Comparison of ENCODE assay signal across 32 mouse cellular contexts in genomic region chr1:72036600-72036999, GRCm38 (mm10).
DNase-seq lines count a peak whose midpoint lies in the region; ATAC-seq and TF ChIP-seq lines count a peak whose summit lies in the region.
"Had no signal": no experiment of that assay in that cellular context is flagged by ENCODE, and none has a peak within 500 bp of the region (broad histone marks: within the 10 kb centered on the region; RNA-seq: fewer than 3 reads in every experiment).

No protein-coding gene starts in this region.

- no peaks in the 10 kb centered on the region for H3K36me3 ChIP-seq in liver, postnatal 0 days (replicated peaks; ENCODE audit: insufficient read depth, low read length)
- H3K36me3 ChIP-seq in liver, embryonic 15.5 days (replicated peaks), result no peaks in the 10 kb centered on the region
- H3K36me3 ChIP-seq: embryonic facial prominence, embryonic 10.5 days; embryonic facial prominence, embryonic 15.5 days; forebrain, embryonic 12.5 days; kidney, embryonic 15.5 days; limb, embryonic 12.5 days; midbrain, embryonic 12.5 days; neural tube, embryonic 12.5 days had no signal

- no peak for TF ChIP-seq EP300 in liver, postnatal 0 days (IDR thresholded peaks at IDR 0.05; ENCODE audit: low read depth)

- no peak overlapping the region for H3K9ac ChIP-seq in liver, postnatal 0 days (replicated peaks)
- no peak overlapping the region for H3K9ac ChIP-seq in liver, embryonic 15.5 days
- H3K9ac ChIP-seq: embryonic facial prominence, embryonic 15.5 days; forebrain, embryonic 12.5 days; forebrain, postnatal 0 days; kidney, embryonic 15.5 days; limb, embryonic 12.5 days; midbrain, embryonic 12.5 days; neural tube, embryonic 12.5 days had no signal

- H3K4me2 ChIP-seq in liver, postnatal 0 days (ENCODE audit: low read depth, low read length), result no peak overlapping the region
- no peak overlapping the region for H3K4me2 ChIP-seq in liver, embryonic 15.5 days
- H3K4me2 ChIP-seq: embryonic facial prominence, embryonic 15.5 days; forebrain, embryonic 12.5 days; kidney, embryonic 15.5 days; limb, embryonic 12.5 days; midbrain, embryonic 12.5 days; neural tube, embryonic 12.5 days had no signal

- peak; percentile 44 for DNase-seq in liver
- DNase-seq in liver, postnatal 0 days, result no peak
- DNase-seq in lung, postnatal 4 days, result no peak
- no peak for DNase-seq in embryo, embryonic 10 days (ENCODE audit: low spot score)
- no peak for DNase-seq in gastrocnemius, postnatal 25 days
- DNase-seq: cerebellum, adult 11-12 months; cerebellum, adult 9-11 months; forebrain, postnatal 0 days; gastrocnemius, postnatal 10 days; heart, postnatal 14 days; kidney, adult 18-20 months; kidney, postnatal 25 days; lung, adult 18-20 months; right cerebral cortex, postnatal 4 days; thymus, adult 18-20 months; thymus, postnatal 36 days had no signal

- H3K9me3 ChIP-seq in liver, postnatal 0 days (ENCODE audit: low read length), result no peaks in the 10 kb centered on the region
- no peaks in the 10 kb centered on the region for H3K9me3 ChIP-seq in liver, embryonic 15.5 days (replicated peaks)
- H3K9me3 ChIP-seq: embryonic facial prominence, embryonic 10.5 days; embryonic facial prominence, embryonic 15.5 days; forebrain, embryonic 12.5 days; kidney, embryonic 15.5 days; limb, embryonic 12.5 days; midbrain, embryonic 12.5 days; neural tube, embryonic 12.5 days had no signal

- no peak overlapping the region for H3K4me3 ChIP-seq in liver, postnatal 0 days (ENCODE audit: low read depth, low read length)
- H3K4me3 ChIP-seq in liver, embryonic 15.5 days (replicated peaks), result no peak overlapping the region
- H3K4me3 ChIP-seq: embryonic facial prominence, embryonic 10.5 days; embryonic facial prominence, embryonic 15.5 days; forebrain, embryonic 12.5 days; kidney, embryonic 15.5 days; left cerebral cortex, adult 2 months; limb, embryonic 12.5 days; midbrain, embryonic 12.5 days; myocyte; neural tube, embryonic 12.5 days had no signal

- WGBS in liver, postnatal 0 days (ENCODE audit: insufficient replicate concordance), result 28% methylated on average over 5 of the region's 5 CpGs
- WGBS in liver, embryonic 15.5 days (ENCODE audit: insufficient replicate concordance), result 15% methylated on average over 5 of the region's 5 CpGs

- 0 out of 2 replicates have a peak, but pooled peaks cover 2% of the 10 kb centered on the region for H3K4me1 ChIP-seq in liver, postnatal 0 days (ENCODE audit: insufficient read depth)
- peaks cover 5% of the 10 kb centered on the region; the same call in 1 of the 2 replicates for H3K4me1 ChIP-seq in liver, embryonic 15.5 days (replicated peaks)
- H3K4me1 ChIP-seq: embryonic facial prominence, embryonic 15.5 days; neural tube, embryonic 12.5 days had no signal

- no peak for TF ChIP-seq CTCF in liver, postnatal 0 days (IDR thresholded peaks at IDR 0.05; ENCODE audit: low read depth)

- no peak overlapping the region for H3K27ac ChIP-seq in liver, postnatal 0 days (ENCODE audit: low read depth)
- H3K27ac ChIP-seq in liver, embryonic 15.5 days (replicated peaks), result no peak overlapping the region
- H3K27ac ChIP-seq: embryonic facial prominence, embryonic 10.5 days; embryonic facial prominence, embryonic 15.5 days; forebrain, embryonic 12.5 days; kidney, embryonic 15.5 days; left cerebral cortex, adult 2 months; limb, embryonic 12.5 days; macrophage; midbrain, embryonic 12.5 days; neural tube, embryonic 12.5 days; stomach, postnatal 0 days had no signal

- H3K27me3 ChIP-seq in liver, postnatal 0 days (ENCODE audit: insufficient read depth, low read length), result no peaks in the 10 kb centered on the region
- H3K27me3 ChIP-seq in liver, embryonic 15.5 days, result no peaks in the 10 kb centered on the region
- H3K27me3 ChIP-seq: embryonic facial prominence, embryonic 15.5 days; forebrain, embryonic 12.5 days; kidney, embryonic 15.5 days; limb, embryonic 12.5 days; midbrain, embryonic 12.5 days; neural tube, embryonic 12.5 days had no signal

- no peak for ATAC-seq in liver, postnatal 0 days
- peak; percentile 42; the same call in 1 of the 2 replicates for ATAC-seq in common myeloid progenitor, adult 5-6 weeks (replicated peaks; ENCODE audit: low read depth, poor library complexity, severe bottlenecking)
- ATAC-seq in liver, embryonic 15.5 days (ENCODE audit: insufficient read depth), result peak; percentile 69
- ATAC-seq: CD4-positive, CD25-positive, alpha-beta regulatory T cell, adult 4 months; forebrain, postnatal 0 days; hindbrain, embryonic 16.5 days; lung, postnatal 0 days had no signal
